Mouse (Mus musculus) thymus, postnatal 0 days (tissue): ENCODE results near the gene Ksr1. TPM values are rescaled to one million over a fixed set of nuclear protein-coding genes. Genes with fewer than 3 reads are reported as not detected.

Source experiments
- DNase-seq: peaks from one replicate; pipeline ENCODE4 v3.0.0-alpha.2; 2015; ENCODE audit warnings: low spot score
- polyA plus RNA-seq: library from polyadenylated mRNA; unstranded; fragments of >200 nt; fragmentation: Nextera tagmentation; extraction: Ambion mirVana; gene quantifications from 2 replicates; pipeline ENCODE4 v1.2.1, GENCODE M21; 2015

Ksr1 gene
- polyA plus RNA-seq, 1 experiment from 2014 or later = 2.7 TPM

GRCm38 (mm10) chr11:79046561-79047155 lies 99.5 kb downstream of the Ksr1 start:
- no peak for DNase-seq

GRCm38 (mm10) chr11:79045231-79045630 lies 101.0 kb downstream of the Ksr1 start:
- peak; percentile 16 for DNase-seq

DNA sequence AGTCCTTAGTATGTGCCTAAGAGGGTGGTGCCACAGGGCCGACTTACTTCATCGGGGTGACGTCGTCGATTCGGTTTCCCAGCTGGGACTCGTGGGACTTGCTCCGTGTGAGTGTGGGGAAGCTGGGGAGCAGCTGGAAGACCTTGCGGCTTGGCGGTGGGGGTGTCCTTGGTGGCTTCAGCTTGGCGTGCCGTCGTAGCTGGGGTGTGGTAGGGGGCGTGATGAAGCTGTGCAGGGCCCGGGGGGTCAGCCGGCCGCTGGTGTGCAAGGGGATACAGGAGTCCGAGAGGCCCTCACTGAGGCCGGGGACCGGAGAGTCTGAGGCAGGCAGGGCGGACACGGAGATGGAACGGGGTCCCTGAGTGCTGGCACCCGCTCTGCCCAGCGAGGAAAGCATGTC lies 101.4 kb downstream of the Ksr1 start:
- no peak for DNase-seq

GRCm38 (mm10) chr11:79041908-79042430 lies 104.2 kb downstream of the Ksr1 start:
- DNase-seq = no peak

GRCm38 (mm10) chr11:79039488-79039887 lies 106.7 kb downstream of the Ksr1 start:
- no peak for DNase-seq

DNA sequence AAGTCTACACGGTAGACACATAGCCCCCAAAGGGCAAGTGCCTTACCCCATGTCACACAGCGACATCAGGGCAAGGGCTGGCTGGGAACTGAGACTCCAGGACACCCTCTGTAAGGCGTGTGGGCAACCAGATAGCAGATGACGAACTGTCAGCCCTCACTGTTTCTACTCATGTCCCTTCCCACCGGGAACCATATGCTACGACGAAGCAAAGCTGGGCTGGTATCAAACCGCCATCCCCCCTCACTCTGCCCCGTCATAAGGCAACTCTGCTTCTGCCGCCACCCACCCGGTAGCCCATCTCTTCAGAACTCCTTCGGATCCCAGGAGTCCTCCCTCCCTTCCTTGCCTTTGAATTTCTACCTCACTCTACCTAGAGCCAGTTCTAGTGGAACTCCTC lies 108.7 kb downstream of the Ksr1 start:
- no peak for DNase-seq

- DNase-seq = no peak
These were observed 109.9 kb downstream of the Ksr1 start for GRCm38 (mm10) chr11:79036324-79036723.

DNA sequence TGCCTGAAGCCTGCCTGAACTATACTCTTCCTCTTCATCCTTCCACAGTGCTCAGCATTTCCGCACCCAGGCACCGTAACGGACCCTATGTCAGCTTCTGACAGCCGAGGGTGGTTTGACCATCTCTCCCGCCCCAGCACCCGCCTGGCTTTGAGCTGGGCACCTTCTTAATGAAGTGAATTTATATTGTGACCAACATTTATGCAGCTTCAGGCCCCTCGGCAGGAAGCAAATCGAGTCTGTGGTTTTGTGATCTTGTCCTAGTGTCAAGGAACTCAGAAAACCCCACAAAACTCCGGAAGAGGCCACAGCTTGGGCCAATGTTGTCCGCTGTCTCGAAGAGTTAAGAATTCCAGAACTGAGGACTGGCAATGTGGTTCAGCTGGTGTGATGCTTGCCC lies 112.6 kb downstream of the Ksr1 start:
- DNase-seq = peak; percentile 29

DNA sequence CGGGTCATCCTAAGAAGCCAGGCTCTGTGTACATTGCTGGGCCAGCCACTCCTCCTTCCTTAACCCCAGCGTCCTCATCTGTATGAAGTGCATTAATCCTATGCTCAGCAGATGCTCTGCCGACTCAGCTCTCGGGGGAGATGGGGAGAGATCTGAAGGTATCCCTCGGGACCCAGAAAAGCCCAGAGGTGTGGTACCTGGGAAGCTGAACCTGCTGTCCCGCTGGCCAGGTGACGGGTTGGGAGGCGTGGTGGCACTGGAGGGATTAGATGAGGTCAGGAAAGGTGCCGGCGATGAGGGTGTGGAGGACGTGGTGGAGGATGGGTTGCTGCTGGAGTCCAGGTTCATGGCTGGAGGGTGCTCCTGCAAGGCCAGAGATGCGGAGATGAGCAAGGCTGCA lies 113.2 kb downstream of the Ksr1 start:
- no peak for DNase-seq

DNA sequence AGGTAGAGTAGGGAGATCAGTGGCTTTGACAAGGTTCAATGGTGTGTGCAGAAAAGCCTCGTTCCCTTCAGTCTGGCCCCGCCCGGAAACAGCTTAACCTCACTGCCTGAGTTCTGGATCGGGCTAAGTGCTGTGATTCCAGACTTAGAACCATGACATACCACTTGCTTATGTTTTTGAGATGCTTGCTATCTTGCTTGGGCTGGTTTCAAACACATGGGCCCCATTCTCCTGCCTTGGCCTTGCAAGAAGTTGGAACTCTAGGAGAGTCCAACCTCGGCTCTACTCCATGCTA lies 114.8 kb downstream of the Ksr1 start:
- no peak for DNase-seq

GRCm38 (mm10) chr11:79030570-79031451 lies 115.4 kb downstream of the Ksr1 start:
- DNase-seq = peak; percentile 80

GRCm38 (mm10) chr11:79023751-79024150 lies 122.5 kb downstream of the Ksr1 start:
- DNase-seq = peak; percentile 68

- peak; percentile 93 for DNase-seq
These were observed 122.9 kb downstream of the Ksr1 start for GRCm38 (mm10) chr11:79023342-79023741.

DNA sequence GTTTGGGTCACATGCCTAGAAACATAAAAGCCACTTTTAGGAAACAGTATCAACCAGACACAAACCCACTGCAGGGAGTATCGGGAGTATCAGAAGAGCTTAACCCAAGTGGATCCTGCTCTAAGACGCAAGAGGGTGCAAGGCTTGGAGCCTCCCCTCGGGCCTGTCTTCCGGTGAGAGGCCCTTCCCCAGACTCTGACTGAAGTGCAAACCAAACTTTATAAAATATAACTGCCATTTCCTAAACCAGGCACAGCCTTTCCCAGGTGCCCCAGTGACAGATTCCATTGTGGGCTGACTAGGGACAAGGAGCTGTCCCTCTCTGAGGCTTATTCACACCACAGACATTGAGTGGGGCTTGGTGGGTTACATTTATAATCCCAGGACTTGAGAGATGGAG lies 123.4 kb downstream of the Ksr1 start:
- peak; percentile 68 for DNase-seq

GRCm38 (mm10) chr11:79020535-79021045 lies 125.6 kb downstream of the Ksr1 start:
- no peak for DNase-seq

- DNase-seq = peak; percentile 44
These were observed 126.2 kb downstream of the Ksr1 start for GRCm38 (mm10) chr11:79019839-79020534.

DNA sequence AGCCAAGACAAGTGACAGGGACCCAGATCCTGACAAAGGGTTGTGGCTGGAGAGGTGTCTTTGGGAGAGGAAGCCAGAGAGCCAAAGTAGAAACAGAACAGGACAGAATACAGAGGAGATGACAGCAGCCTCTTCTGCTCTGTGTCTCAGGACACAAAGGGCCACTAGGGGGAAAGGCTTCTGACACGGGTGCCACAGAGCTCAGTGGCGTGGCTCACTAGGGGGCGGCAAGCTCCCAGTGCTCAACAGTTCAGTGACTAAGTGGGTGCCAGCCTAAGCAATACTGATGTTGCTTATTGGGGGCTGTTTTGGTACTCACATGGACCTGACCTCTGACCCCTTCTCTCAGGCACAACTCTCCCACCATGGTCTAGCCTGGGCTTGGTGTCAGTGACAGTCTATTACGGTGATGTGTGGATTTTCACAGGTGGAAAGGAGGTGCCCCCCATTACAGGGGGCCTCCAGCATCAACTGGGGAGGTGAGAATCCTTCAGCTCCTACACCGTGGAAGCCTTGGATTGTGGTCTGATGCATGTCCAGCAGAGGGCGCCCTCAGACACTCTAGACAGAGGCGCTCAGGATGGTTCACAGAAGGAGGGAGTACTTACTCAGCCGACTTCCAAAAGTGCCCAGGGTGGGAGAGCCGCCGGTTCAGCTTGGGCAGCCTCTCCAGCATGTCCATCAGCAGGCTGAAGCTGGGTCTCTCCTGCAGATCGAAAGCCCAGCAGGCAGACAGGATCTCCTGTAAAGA lies 127.1 kb downstream of the Ksr1 start:
- peak; percentile 81 for DNase-seq

DNA sequence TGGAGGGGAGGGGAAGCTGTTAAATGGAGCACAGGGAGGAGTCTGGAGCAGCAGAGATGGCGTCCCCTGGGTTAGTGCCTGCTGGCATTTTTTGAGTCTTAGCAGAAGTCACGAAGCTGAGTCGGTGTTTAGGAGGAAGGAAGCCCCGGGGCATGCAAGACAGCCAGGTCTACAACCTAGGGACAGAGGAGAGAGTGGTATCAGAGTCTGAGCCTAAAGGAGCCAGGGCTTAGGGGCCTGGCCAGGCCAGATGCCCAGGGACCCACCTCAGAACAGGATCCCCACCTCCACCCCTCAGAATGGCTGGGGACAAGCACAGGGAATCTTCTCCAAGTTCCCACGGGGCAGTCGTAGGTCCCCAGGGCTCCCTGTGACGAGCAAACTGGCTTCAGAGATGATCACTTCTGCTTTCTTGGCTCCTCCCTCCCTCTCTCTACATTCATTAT lies 129.0 kb downstream of the Ksr1 start:
- peak; percentile 23 for DNase-seq

DNA sequence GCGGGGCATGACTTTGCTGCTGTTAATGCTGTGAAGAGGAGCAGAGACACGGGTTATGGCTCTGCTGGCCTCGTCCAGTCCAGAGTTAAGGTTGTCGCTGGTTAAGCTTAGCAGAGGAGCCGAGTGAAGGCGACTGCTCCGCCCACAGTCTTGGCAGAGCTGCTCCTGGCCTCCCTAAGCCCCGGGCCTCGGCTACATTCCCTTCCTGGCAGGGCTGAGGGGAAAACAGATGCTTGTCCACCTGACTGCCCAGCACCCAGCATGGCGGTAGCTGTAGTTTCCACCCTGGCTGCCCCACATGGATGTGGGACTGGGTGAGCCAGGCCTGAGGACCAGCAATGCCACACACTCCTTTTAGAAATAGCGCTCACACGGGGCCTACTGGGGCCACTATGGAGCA lies 130.0 kb downstream of the Ksr1 start:
- no peak for DNase-seq

GRCm38 (mm10) chr11:79015660-79016215 lies 130.5 kb downstream of the Ksr1 start:
- DNase-seq = peak; percentile 70
